Mouse (Mus musculus): ENCODE data around the gene Ovol1. TPM values are rescaled to one million over a fixed set of nuclear protein-coding genes. Genes with fewer than 3 reads are reported as not detected.

Ovol1 gene
- polyA plus RNA-seq, 1 experiment from 2014 or later, result not detected

DNA sequence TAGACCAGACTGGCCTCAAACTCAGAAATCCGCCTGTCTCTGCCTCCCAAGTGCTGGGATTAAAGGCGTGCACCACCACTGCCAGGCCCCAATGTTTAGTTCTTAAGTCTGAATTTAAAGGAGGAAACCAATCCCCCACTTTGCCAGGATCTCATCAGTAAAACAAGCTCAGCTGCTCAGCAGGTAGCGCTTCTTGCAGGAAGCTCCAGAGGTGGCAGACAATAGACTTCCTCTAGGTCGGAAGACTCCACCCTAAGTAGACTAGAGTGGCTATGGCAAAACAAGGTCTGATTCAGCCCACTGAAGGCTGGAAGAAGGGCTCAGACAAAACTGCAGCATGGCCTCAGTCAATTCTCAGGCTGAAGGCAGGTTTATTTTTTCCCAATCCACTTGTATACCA lies 19.5 kb upstream of the Ovol1 start:
- 60% methylated on average over 4 of the region's 4 CpGs for WGBS
- no peak for ATAC-seq (ENCODE audit: insufficient number of reproducible peaks, insufficient read depth, low FRiP score, low read depth)
- H3K36me3 ChIP-seq (ENCODE audit: control insufficient read depth, insufficient read depth, low read length), result no peaks in the 10 kb centered on the region

DNA sequence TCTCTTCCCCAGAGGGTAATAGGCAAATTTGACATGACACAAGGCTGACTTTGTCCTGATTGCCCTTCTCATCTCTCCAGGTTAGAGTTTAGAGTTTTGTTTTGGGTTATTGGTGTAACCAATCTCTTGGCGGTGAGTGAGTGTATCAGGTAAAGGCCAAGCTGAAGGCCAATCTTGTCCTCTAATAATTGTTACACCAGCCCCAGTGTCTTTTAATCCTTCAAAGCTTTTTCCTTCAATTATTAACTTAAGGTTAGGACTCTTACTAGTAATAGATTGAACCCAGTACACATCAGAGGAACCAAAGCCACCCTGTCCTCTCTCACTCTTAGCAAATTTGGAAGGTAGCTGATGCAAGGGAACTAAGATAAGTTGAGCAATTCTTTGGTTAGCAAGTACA lies 14.9 kb upstream of the Ovol1 start:
- H3K4me3 ChIP-seq (ENCODE audit: control insufficient read depth in 1 of 2, insufficient read depth in 1 of 2, low read depth in 1 of 2, low read length in 2 of 2), result no peak overlapping the region
- no peak overlapping the region for H3K27ac ChIP-seq (replicated peaks in 1 of 2; ENCODE audit: control insufficient read depth in 1 of 2, insufficient read depth in 1 of 2, low read depth in 2 of 2, low read length in 2 of 2)
- no peaks in the 10 kb centered on the region for H3K27me3 ChIP-seq (ENCODE audit: control insufficient read depth, insufficient read depth, low read length)
- H3K4me2 ChIP-seq (ENCODE audit: low read length), result no peak overlapping the region
- WGBS, result 94% methylated on average over 1 of the region's 1 CpGs
- no peaks in the 10 kb centered on the region for H3K4me1 ChIP-seq (ENCODE audit: control insufficient read depth in 2 of 2, insufficient read depth in 2 of 2, low read length in 2 of 2)
- H3K9ac ChIP-seq (ENCODE audit: low read length), result no peak overlapping the region
- H3K36me3 ChIP-seq (ENCODE audit: control insufficient read depth, insufficient read depth, low read length), result peaks cover 8% of the 10 kb centered on the region
- no peaks in the 10 kb centered on the region for H3K9me3 ChIP-seq (ENCODE audit: control insufficient read depth, low read length)
- no peak for ATAC-seq (ENCODE audit: insufficient number of reproducible peaks, insufficient read depth, low FRiP score, low read depth)

More for the DNA sequence above, 19.5 kb upstream of the Ovol1 start:
- Histone ChIP-seq H3K27me3 (ENCODE audit: control insufficient read depth, insufficient read depth, low read length) (no peaks in the 10 kb centered on the region), H3K4me1 (ENCODE audit: control insufficient read depth in 2 of 2, insufficient read depth in 2 of 2, low read length in 2 of 2) (no peaks in the 10 kb centered on the region), H3K27ac (replicated peaks in 1 of 2; ENCODE audit: control insufficient read depth in 1 of 2, insufficient read depth in 1 of 2, low read depth in 2 of 2, low read length in 2 of 2) (no peak overlapping the region), H3K4me3 (ENCODE audit: control insufficient read depth in 1 of 2, insufficient read depth in 1 of 2, low read depth in 1 of 2, low read length in 2 of 2) (no peak overlapping the region), H3K9me3 (ENCODE audit: control insufficient read depth, low read length) (no peaks in the 10 kb centered on the region), H3K4me2 (ENCODE audit: low read length) (no peak overlapping the region), H3K9ac (ENCODE audit: low read length) (no peak overlapping the region)

DNA sequence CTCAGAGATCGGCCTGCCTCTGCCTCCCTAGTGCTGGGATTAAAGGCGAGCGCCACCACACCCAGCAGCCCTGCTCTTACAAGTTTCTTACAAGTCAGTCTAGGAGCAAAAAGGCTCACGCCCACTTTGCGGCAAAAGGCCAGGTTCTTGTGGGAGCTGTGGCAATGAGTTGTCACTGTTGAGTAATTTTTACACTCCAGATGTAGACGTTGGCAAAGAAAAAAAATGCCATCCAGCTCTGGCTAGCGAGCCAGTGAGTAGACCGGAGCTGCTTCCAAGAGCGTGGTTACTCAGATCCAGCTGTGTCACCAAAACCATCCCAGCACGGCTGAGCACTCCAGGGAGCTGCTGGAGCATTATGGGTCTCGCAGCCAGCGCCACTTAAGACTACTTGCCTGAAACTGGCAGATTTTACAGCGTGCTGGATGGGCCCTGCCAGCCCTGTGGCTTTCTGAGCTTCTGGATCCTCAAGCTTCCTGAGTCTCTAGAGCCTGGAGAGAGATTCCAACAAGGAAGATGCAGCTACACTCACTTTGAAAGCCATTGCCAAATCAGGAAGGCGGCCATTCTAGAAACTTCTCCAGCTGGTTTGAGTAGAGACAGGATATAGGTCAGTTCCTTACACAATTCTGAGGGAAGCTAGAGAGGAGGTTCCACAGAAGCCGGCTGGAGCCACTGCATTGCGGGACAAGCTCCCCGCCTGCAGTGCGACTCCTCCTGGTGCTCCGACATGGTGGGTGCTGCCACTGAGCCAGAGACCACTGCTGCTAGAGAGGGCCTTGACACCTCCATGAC lies 12.1 kb upstream of the Ovol1 start:
- Histone ChIP-seq H3K4me1 (ENCODE audit: control insufficient read depth in 2 of 2, insufficient read depth in 2 of 2, low read length in 2 of 2) (peaks cover 5 to 10% of the 10 kb centered on the region in 2 experiments; a peak in 3 of 4 replicates), H3K9ac (ENCODE audit: low read length) (no peak overlapping the region), H3K9me3 (ENCODE audit: control insufficient read depth, low read length) (no peaks in the 10 kb centered on the region), H3K4me3 (ENCODE audit: control insufficient read depth in 1 of 2, insufficient read depth in 1 of 2, low read depth in 1 of 2, low read length in 2 of 2) (no peak overlapping the region), H3K4me2 (ENCODE audit: low read length) (no peak overlapping the region), H3K27me3 (ENCODE audit: control insufficient read depth, insufficient read depth, low read length) (no peaks in the 10 kb centered on the region), H3K27ac (replicated peaks in 1 of 2; ENCODE audit: control insufficient read depth in 1 of 2, insufficient read depth in 1 of 2, low read depth in 2 of 2, low read length in 2 of 2) (no peak overlapping the region), H3K36me3 (ENCODE audit: control insufficient read depth, insufficient read depth, low read length) (peaks cover 18% of the 10 kb centered on the region)
- 83% methylated on average over 19 of the region's 19 CpGs for WGBS
- no peak for ATAC-seq (ENCODE audit: insufficient number of reproducible peaks, insufficient read depth, low FRiP score, low read depth)

DNA sequence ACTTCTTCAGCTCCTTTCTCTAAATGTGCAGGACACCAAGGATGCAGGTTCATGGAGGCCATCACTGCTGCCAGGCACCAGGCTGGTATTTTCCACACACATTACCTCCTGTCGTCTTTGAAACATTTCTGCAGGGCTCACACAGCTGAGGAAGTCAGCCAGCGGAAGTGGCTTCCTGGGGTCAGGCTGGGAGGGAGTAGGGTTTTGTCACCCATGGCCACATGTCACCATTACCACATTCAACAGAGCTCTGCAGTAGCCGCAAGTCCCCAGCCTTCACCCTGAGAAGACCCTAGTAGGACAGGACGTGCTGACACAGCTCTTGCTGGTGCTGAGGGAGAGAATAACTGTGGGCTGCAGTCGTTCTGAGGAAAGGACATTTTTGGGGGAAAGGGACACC lies 11.4 kb upstream of the Ovol1 start:
- Histone ChIP-seq H3K9me3 (ENCODE audit: control insufficient read depth, low read length) (no peaks in the 10 kb centered on the region), H3K4me1 (ENCODE audit: control insufficient read depth in 2 of 2, insufficient read depth in 2 of 2, low read length in 2 of 2) (peaks cover 5 to 14% of the 10 kb centered on the region in 2 experiments; a peak in 3 of 4 replicates), H3K27me3 (ENCODE audit: control insufficient read depth, insufficient read depth, low read length) (peaks cover 1% of the 10 kb centered on the region; the same call in 1 of the 2 replicates), H3K4me2 (ENCODE audit: low read length) (no peak overlapping the region), H3K27ac (replicated peaks in 1 of 2; ENCODE audit: control insufficient read depth in 1 of 2, insufficient read depth in 1 of 2, low read depth in 2 of 2, low read length in 2 of 2) (no peak overlapping the region), H3K36me3 (ENCODE audit: control insufficient read depth, insufficient read depth, low read length) (peaks cover 18% of the 10 kb centered on the region), H3K9ac (ENCODE audit: low read length) (no peak overlapping the region), H3K4me3 (ENCODE audit: control insufficient read depth in 1 of 2, insufficient read depth in 1 of 2, low read depth in 1 of 2, low read length in 2 of 2) (no peak overlapping the region)
- no peak for ATAC-seq (ENCODE audit: insufficient number of reproducible peaks, insufficient read depth, low FRiP score, low read depth)
- 64% methylated on average over 5 of the region's 5 CpGs for WGBS

DNA sequence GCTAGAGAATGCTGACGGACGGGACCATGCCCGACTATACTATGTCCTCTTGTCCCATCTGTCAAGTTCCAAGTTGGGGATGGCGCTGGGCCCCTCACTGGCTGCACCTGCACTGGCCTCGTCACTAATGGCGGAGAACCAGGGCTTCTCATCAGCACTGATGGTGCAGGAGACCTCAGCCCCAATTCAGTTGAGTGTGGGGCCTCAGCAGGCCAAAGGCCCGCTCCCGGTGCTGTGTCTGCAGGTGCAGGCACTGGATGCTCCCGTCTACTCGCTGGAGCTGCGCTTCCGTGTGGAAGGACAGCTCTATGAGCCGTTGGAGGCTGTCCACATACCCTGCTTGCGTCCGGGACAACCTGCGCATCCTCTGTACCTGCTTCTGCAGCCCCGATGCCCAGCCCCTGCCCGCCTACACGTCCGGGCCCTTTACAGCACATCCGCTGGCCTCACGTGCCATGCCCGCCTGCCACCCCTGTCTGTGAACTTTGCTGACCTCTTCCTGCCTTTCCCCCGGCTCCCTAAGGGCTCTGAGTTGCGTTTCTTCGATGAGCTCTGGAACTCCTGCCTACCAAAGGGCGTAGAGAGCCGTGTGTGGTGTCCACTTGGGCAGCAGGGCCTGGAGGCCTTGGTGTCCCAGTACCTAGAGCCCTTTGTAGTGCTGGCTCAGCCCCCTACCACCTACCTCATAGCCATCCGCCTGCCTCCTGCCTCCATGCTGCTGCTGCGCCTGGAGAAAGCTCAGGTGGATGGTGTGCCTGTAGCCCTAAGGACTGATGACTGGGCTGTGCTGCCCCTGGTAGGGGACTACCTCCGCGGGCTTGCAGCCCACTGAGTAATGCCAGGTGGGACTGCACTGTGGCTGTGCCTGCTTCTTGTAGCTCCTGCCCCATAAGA lies 10.2 kb upstream of the Ovol1 start:
- Histone ChIP-seq H3K27ac (replicated peaks in 1 of 2; ENCODE audit: control insufficient read depth in 1 of 2, insufficient read depth in 1 of 2, low read depth in 2 of 2, low read length in 2 of 2) (no peak overlapping the region), H3K4me3 (ENCODE audit: control insufficient read depth in 1 of 2, insufficient read depth in 1 of 2, low read depth in 1 of 2, low read length in 2 of 2) (no peak overlapping the region), H3K36me3 (ENCODE audit: control insufficient read depth, insufficient read depth, low read length) (peaks cover 18% of the 10 kb centered on the region), H3K4me2 (ENCODE audit: low read length) (no peak overlapping the region), H3K27me3 (ENCODE audit: control insufficient read depth, insufficient read depth, low read length) (peaks cover 5% of the 10 kb centered on the region), H3K9ac (ENCODE audit: low read length) (no peak overlapping the region), H3K9me3 (ENCODE audit: control insufficient read depth, low read length) (no peaks in the 10 kb centered on the region), H3K4me1 (ENCODE audit: control insufficient read depth in 2 of 2, insufficient read depth in 2 of 2, low read length in 2 of 2) (peaks cover 5 to 17% of the 10 kb centered on the region in 2 experiments; a peak in 3 of 4 replicates)
- ATAC-seq (ENCODE audit: insufficient number of reproducible peaks, insufficient read depth, low FRiP score, low read depth), result no peak
- 87% methylated on average over 32 of the region's 32 CpGs for WGBS

DNA sequence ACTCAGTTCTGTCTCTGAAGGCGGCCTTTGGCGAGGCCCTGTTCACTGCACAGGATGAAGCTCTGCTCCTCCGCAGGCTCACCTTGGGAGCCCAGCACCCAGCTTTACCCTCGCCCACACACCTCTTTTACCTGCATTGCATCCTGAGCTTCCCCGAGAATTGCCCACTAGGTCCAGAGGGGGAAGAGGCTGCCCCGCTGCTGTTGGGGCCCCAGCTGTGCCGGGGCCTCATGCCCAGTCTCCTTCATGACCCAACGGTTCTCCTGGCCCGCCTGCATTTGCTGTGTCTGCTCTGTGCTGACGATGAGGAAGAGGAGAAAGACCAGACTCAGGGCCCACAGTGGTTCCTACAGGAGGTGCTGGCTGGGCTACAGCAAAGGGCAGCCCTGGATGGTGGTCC lies 9.1 kb upstream of the Ovol1 start:
- no peak overlapping the region for H3K9ac ChIP-seq (ENCODE audit: low read length)
- H3K4me1 ChIP-seq (ENCODE audit: control insufficient read depth in 2 of 2, insufficient read depth in 2 of 2, low read length in 2 of 2), result peaks cover 5 to 17% of the 10 kb centered on the region in 2 experiments; a peak in 3 of 4 replicates
- H3K36me3 ChIP-seq (ENCODE audit: control insufficient read depth, insufficient read depth, low read length), result peaks cover 18% of the 10 kb centered on the region
- no peak overlapping the region for H3K27ac ChIP-seq (replicated peaks in 1 of 2; ENCODE audit: control insufficient read depth in 1 of 2, insufficient read depth in 1 of 2, low read depth in 2 of 2, low read length in 2 of 2)
- peaks cover 14% of the 10 kb centered on the region for H3K27me3 ChIP-seq (ENCODE audit: control insufficient read depth, insufficient read depth, low read length)
- WGBS, result 80% methylated on average over 10 of the region's 10 CpGs
- no peak overlapping the region for H3K4me2 ChIP-seq (ENCODE audit: low read length)
- no peak overlapping the region for H3K4me3 ChIP-seq (ENCODE audit: control insufficient read depth in 1 of 2, insufficient read depth in 1 of 2, low read depth in 1 of 2, low read length in 2 of 2)
- H3K9me3 ChIP-seq (ENCODE audit: control insufficient read depth, low read length), result no peaks in the 10 kb centered on the region
- ATAC-seq (ENCODE audit: insufficient number of reproducible peaks, insufficient read depth, low FRiP score, low read depth), result no peak

DNA sequence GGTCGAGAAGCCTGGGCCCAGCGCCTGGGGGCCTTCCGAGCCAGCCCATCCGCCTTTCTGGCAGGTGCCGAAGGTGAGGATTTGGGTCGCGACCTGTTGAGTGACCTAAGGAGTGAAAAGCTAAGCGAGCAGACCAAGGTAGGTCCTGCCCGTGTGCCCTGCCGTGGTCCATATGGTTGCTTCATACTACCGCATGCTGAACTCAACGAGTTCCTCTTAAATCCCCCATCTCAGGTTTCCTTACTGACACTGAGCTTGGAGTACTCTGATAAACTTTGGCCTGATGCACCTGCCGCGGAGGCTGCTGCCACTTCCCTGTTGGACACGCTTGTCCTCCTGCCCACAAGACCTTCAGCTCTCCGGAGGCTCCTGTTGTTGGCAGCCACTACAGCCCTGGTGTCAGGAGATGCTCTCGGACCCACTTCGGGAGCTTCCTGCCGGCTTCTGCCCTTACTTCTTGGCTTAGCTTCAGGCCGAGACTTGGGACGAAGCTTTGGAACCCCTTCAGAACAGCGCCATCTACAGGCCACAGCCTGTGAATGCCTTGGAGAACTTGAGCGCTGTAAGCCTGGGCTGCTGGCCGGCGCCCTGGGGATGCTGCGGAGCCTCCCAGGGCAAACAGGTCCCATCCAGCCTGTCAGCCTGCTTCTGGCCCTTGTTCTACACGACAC lies 8.2 kb upstream of the Ovol1 start:
- WGBS, result 9% methylated on average over 27 of the region's 27 CpGs
- no peaks in the 10 kb centered on the region for H3K9me3 ChIP-seq (ENCODE audit: control insufficient read depth, low read length)
- H3K4me3 ChIP-seq (ENCODE audit: control insufficient read depth in 1 of 2, insufficient read depth in 1 of 2, low read depth in 1 of 2, low read length in 2 of 2), result peak overlapping the region; percentile 68 to 87
- H3K27me3 ChIP-seq (ENCODE audit: control insufficient read depth, insufficient read depth, low read length), result peaks cover 23% of the 10 kb centered on the region
- peaks cover 18% of the 10 kb centered on the region for H3K36me3 ChIP-seq (ENCODE audit: control insufficient read depth, insufficient read depth, low read length)
- peak overlapping the region; percentile 74 for H3K9ac ChIP-seq (ENCODE audit: low read length)
- peak overlapping the region; percentile 98 for H3K4me2 ChIP-seq (ENCODE audit: low read length)
- peaks cover 5 to 17% of the 10 kb centered on the region in 2 experiments; a peak in 3 of 4 replicates for H3K4me1 ChIP-seq (ENCODE audit: control insufficient read depth in 2 of 2, insufficient read depth in 2 of 2, low read length in 2 of 2)
- ATAC-seq (ENCODE audit: insufficient number of reproducible peaks, insufficient read depth, low FRiP score, low read depth), result no peak
- H3K27ac ChIP-seq (replicated peaks in 1 of 2; ENCODE audit: control insufficient read depth in 1 of 2, insufficient read depth in 1 of 2, low read depth in 2 of 2, low read length in 2 of 2), result no peak overlapping the region

Data from heart, embryonic 14.5 days (tissue).